Mouse (Mus musculus): ENCODE data around the gene Aadacl2. TPM values are rescaled to one million over a fixed set of nuclear protein-coding genes. Genes with fewer than 3 reads are reported as not detected.

The Aadacl2 gene
- total RNA-seq (2021), result not detected
- polyA plus RNA-seq (2012; rRNA removed), result not detected in 2 replicates
- long read RNA-seq, result 0 reads

DNA sequence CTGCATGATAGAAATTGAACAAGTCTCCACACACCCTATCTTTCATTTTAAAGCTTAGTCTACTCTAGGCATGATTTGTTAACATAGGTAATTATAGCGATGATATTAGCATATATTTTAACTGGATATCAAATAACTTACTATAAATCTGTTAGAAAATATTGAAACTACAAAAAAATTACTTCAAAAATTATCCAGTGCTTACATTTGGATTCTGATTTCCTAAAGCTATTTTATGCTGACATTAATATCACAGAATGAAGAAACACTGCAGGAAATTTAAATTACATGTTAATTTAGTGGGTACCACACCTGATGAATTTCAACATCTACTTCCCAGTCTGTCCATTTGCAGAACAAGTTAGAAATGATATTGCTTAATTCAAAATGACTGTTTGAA, at the start of gene Aadacl2:
Aadacl2 (plus strand) TSS at position 301 of the 400 bp plus-strand sequence.
- H3K27me3 ChIP-seq (ENCODE audit: control insufficient read depth, insufficient read depth, low read length), result no peaks in the 10 kb centered on the region
- intact Hi-C loops (cut with DNase I), result no loop called here
- DNase-seq, result no peak
- no peaks in the 10 kb centered on the region for H3K36me3 ChIP-seq (ENCODE audit: control insufficient read depth, insufficient read depth, low read length)
- no peaks in the 10 kb centered on the region for H3K79me2 ChIP-seq (replicated peaks; ENCODE audit: control insufficient read depth, insufficient read depth, low read length)
- no peak within 1 kb of the TSS for H3K9ac ChIP-seq (ENCODE audit: low read depth, low read length)
- 73% methylated on average over 1 of the region's 1 CpGs for WGBS
- H3K4me3 ChIP-seq, result no peak within 1 kb of the TSS
- H3K27ac ChIP-seq, result no peak within 1 kb of the TSS
- H3K4me1 ChIP-seq (ENCODE audit: control insufficient read depth, insufficient read depth, low read length), result no peaks in the 10 kb centered on the region
- TF ChIP-seq POLR2A (IDR thresholded peaks at IDR 0.05; ENCODE audit: insufficient read depth, low read depth, low read length), result no peak
- no peak for TF ChIP-seq CTCF (IDR thresholded peaks at IDR 0.05)

DNA sequence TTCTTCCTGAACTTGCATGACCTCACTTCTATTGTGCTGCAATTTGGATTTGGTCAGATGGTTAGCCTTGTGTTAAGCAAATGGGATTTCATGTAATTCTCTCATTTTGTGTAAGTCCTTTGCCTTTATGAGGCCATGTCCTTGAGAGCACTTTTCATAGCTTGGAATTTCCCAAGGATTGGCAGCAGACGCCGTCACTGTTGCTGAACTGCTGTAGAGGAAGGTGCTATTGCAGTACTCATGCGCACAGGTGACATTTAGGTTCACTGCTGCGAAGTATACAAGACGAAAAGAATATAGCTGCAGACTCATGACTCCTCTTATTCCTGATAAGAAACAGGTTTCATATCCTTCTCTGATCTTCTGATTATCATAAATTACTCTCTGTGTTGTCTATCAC, 35.7 kb upstream of the Aadacl2 start:
- no peaks in the 10 kb centered on the region for H3K27me3 ChIP-seq (ENCODE audit: control insufficient read depth, insufficient read depth, low read length)
- 75% methylated on average over 5 of the region's 5 CpGs for WGBS

DNA sequence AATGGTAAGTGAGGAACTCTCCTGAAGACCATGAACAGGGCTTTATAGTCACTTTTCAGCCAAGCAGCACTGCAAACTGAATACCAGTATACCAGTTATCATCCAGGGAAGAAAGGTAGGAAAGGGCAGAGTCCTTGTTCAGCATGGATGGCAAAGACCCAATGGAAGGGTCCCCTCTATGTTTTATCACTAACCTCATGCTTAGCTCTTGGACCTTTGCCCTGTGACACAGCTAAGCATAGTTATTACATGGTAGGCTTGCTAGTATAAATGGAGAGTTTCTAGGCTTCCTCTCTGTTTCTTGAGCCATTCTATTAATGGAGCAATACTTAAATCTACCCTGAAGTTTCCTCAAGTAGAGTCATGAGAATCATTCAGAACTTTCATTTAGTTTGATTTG, 32.0 kb upstream of the Aadacl2 start:
- no peak for DNase-seq
- Histone ChIP-seq H3K4me3 (no peak overlapping the region), H3K27ac (no peak overlapping the region), H3K36me3 (ENCODE audit: control insufficient read depth, insufficient read depth, low read length) (no peaks in the 10 kb centered on the region), H3K9ac (ENCODE audit: low read depth, low read length) (no peak overlapping the region), H3K4me1 (ENCODE audit: control insufficient read depth, insufficient read depth, low read length) (no peaks in the 10 kb centered on the region), H3K27me3 (ENCODE audit: control insufficient read depth, insufficient read depth, low read length) (no peaks in the 10 kb centered on the region), H3K79me2 (replicated peaks; ENCODE audit: control insufficient read depth, insufficient read depth, low read length) (no peaks in the 10 kb centered on the region)
- TF ChIP-seq CTCF (IDR thresholded peaks at IDR 0.05), result no peak
- no peak for TF ChIP-seq POLR2A (IDR thresholded peaks at IDR 0.05; ENCODE audit: insufficient read depth, low read depth, low read length)
- TF ChIP-seq EP300 (IDR thresholded peaks at IDR 0.05; ENCODE audit: insufficient read depth, low read depth, low read length), result no peak
- intact Hi-C loops (cut with DNase I), result no loop called here

More for the DNA sequence above, 35.7 kb upstream of the Aadacl2 start:
- Histone ChIP-seq H3K9ac (ENCODE audit: low read depth, low read length) (no peak overlapping the region), H3K27ac (no peak overlapping the region), H3K79me2 (replicated peaks; ENCODE audit: control insufficient read depth, insufficient read depth, low read length) (no peaks in the 10 kb centered on the region), H3K4me1 (ENCODE audit: control insufficient read depth, insufficient read depth, low read length) (no peaks in the 10 kb centered on the region), H3K36me3 (ENCODE audit: control insufficient read depth, insufficient read depth, low read length) (no peaks in the 10 kb centered on the region), H3K4me3 (no peak overlapping the region)
- TF ChIP-seq CTCF (IDR thresholded peaks at IDR 0.05), result no peak
- TF ChIP-seq POLR2A (IDR thresholded peaks at IDR 0.05; ENCODE audit: insufficient read depth, low read depth, low read length), result no peak
- no peak for TF ChIP-seq EP300 (IDR thresholded peaks at IDR 0.05; ENCODE audit: insufficient read depth, low read depth, low read length)
- intact Hi-C loops (cut with DNase I), result no loop called here
- DNase-seq, result no peak

DNA sequence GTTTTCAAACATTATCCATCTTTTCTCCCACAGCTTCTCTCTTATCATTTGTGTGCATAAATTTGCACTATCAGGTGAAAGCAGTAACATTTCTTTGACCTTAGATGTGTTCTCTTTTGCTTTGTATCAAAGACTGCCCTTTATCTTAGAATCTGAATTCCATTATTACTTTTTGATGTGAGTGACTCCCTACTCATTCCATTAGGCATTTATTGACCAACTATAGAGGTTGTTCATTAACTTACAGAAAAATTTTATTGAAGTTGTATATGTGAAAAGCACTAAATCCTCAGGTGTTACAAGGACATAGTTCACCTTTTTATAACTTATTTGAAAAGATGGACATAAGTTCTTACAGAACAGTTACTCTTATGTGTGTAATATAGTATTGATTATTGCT, 2.9 kb upstream of the Aadacl2 start:
- TF ChIP-seq EP300 (IDR thresholded peaks at IDR 0.05; ENCODE audit: insufficient read depth, low read depth, low read length) (no peak), POLR2A (IDR thresholded peaks at IDR 0.05; ENCODE audit: insufficient read depth, low read depth, low read length) (no peak), CTCF (IDR thresholded peaks at IDR 0.05) (no peak)
- DNase-seq, result no peak
- H3K9ac ChIP-seq (ENCODE audit: low read depth, low read length), result no peak overlapping the region
- H3K4me1 ChIP-seq (ENCODE audit: control insufficient read depth, insufficient read depth, low read length), result no peaks in the 10 kb centered on the region
- H3K4me3 ChIP-seq, result no peak overlapping the region
- no peaks in the 10 kb centered on the region for H3K36me3 ChIP-seq (ENCODE audit: control insufficient read depth, insufficient read depth, low read length)
- intact Hi-C loops (cut with DNase I), result no loop called here
- H3K27me3 ChIP-seq (ENCODE audit: control insufficient read depth, insufficient read depth, low read length), result no peaks in the 10 kb centered on the region
- no peak overlapping the region for H3K27ac ChIP-seq
- H3K79me2 ChIP-seq (replicated peaks; ENCODE audit: control insufficient read depth, insufficient read depth, low read length), result no peaks in the 10 kb centered on the region

DNA sequence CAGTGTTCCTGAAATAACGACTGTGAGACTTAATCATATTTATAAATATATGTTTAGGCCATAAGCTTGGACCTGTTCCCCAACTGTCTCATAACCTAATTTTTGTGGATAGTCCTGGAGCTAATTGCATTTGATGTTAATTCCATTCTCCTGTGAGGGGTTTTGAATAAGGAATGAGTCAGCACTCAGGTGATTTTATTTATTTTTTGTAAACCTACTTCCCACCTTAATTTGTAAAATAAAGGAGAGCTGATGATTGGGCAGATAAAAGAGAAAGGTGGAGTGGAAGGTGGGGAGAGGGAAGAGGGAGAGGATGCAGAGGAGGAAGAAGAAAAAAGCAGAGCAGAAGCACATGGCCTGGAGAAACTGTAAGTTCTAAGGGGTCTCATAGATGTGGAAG, 18.9 kb downstream of the Aadacl2 start, which contains the start of gene Aadac:
Aadac (plus strand) TSS at position 301 of the 400 bp plus-strand sequence.
- H3K4me3 ChIP-seq, result no peak within 1 kb of the TSS
- no peak within 1 kb of the TSS for H3K27ac ChIP-seq
- DNase-seq, result no peak
- no peaks in the 10 kb centered on the region for H3K4me1 ChIP-seq (ENCODE audit: control insufficient read depth, insufficient read depth, low read length)
- no peaks in the 10 kb centered on the region for H3K36me3 ChIP-seq (ENCODE audit: control insufficient read depth, insufficient read depth, low read length)
- no peak within 1 kb of the TSS for H3K9ac ChIP-seq (ENCODE audit: low read depth, low read length)
- H3K27me3 ChIP-seq (ENCODE audit: control insufficient read depth, insufficient read depth, low read length), result no peaks in the 10 kb centered on the region
- 57% methylated on average over 1 of the region's 1 CpGs for WGBS
- no peak for TF ChIP-seq CTCF (IDR thresholded peaks at IDR 0.05)
- TF ChIP-seq EP300 (IDR thresholded peaks at IDR 0.05; ENCODE audit: insufficient read depth, low read depth, low read length), result no peak
- TF ChIP-seq POLR2A (IDR thresholded peaks at IDR 0.05; ENCODE audit: insufficient read depth, low read depth, low read length), result no peak
- no peaks in the 10 kb centered on the region for H3K79me2 ChIP-seq (replicated peaks; ENCODE audit: control insufficient read depth, insufficient read depth, low read length)
- intact Hi-C loops (cut with DNase I), result no loop called here

DNA sequence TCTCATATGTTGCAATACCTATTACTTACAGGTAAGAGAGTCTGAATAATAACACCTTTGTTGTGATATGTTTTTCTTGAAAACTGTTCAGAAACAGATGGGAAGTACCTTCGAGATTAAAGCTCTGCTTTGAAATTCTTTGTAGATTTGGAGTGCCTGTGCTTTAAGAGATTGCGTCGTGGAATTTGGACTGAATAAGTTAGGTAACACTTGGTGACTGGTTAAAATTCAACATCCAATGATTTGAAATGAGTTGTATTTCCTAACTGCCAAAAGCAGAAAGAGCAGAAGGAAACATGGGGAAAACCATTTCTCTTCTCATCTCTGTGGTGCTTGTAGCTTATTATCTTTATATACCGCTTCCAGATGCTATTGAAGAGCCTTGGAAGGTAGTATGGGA, 25.0 kb downstream of the Aadacl2 start:
- Histone ChIP-seq H3K36me3 (ENCODE audit: control insufficient read depth, insufficient read depth, low read length) (no peaks in the 10 kb centered on the region), H3K4me1 (ENCODE audit: control insufficient read depth, insufficient read depth, low read length) (no peaks in the 10 kb centered on the region), H3K79me2 (replicated peaks; ENCODE audit: control insufficient read depth, insufficient read depth, low read length) (no peaks in the 10 kb centered on the region), H3K27me3 (ENCODE audit: control insufficient read depth, insufficient read depth, low read length) (no peaks in the 10 kb centered on the region), H3K9ac (ENCODE audit: low read depth, low read length) (no peak overlapping the region), H3K27ac (no peak overlapping the region), H3K4me3 (no peak overlapping the region)
- intact Hi-C loops (cut with DNase I), result no loop called here
- DNase-seq, result no peak
- WGBS, result 76% methylated on average over 4 of the region's 4 CpGs
- no peak for TF ChIP-seq EP300 (IDR thresholded peaks at IDR 0.05; ENCODE audit: insufficient read depth, low read depth, low read length)

Data from heart, adult 2 months (tissue).